Mouse (Mus musculus): ENCODE data around the gene Frat2.

Gene Frat2

GRCm38 (mm10) chr19:41844345-41844744 is 3.6 kb downstream of the Frat2 start:
- DNase-seq (ENCODE audit: low read depth, low spot score) = peak; percentile 29

- no peak for DNase-seq (ENCODE audit: low read depth, low spot score)
These were observed 5.2 kb downstream of the Frat2 start for GRCm38 (mm10) chr19:41842706-41843105.

GRCm38 (mm10) chr19:41842196-41842595 is 5.7 kb downstream of the Frat2 start:
- peak; percentile 87 for DNase-seq (ENCODE audit: low read depth, low spot score)

- no peak for DNase-seq (ENCODE audit: low read depth, low spot score)
These were observed 6.7 kb downstream of the Frat2 start for GRCm38 (mm10) chr19:41841105-41841750.

GRCm38 (mm10) chr19:41839685-41840084 is 8.2 kb downstream of the Frat2 start:
- DNase-seq (ENCODE audit: low read depth, low spot score) = no peak

- DNase-seq (ENCODE audit: low read depth, low spot score) = no peak
These were observed 9.1 kb downstream of the Frat2 start for GRCm38 (mm10) chr19:41838808-41839207.

GRCm38 (mm10) chr19:41837917-41838261 is 10.0 kb downstream of the Frat2 start:
- no peak for DNase-seq (ENCODE audit: low read depth, low spot score)

- no peak for DNase-seq (ENCODE audit: low read depth, low spot score)
These were observed 10.6 kb downstream of the Frat2 start for GRCm38 (mm10) chr19:41837194-41837916.

GRCm38 (mm10) chr19:41836719-41837118 is 11.2 kb downstream of the Frat2 start:
- DNase-seq (ENCODE audit: low read depth, low spot score) = no peak

- peak; percentile 85 for DNase-seq (ENCODE audit: low read depth, low spot score)
These were observed 12.1 kb downstream of the Frat2 start for GRCm38 (mm10) chr19:41835816-41836215.

- no peak for DNase-seq (ENCODE audit: low read depth, low spot score)
These were observed 12.5 kb downstream of the Frat2 start for GRCm38 (mm10) chr19:41835407-41835806.

GRCm38 (mm10) chr19:41832501-41833201 is 15.3 kb downstream of the Frat2 start:
- peak; percentile 50 for DNase-seq (ENCODE audit: low read depth, low spot score)

GRCm38 (mm10) chr19:41831718-41832391 is 16.1 kb downstream of the Frat2 start:
- DNase-seq (ENCODE audit: low read depth, low spot score) = no peak

GRCm38 (mm10) chr19:41831101-41831570 is 16.8 kb downstream of the Frat2 start:
- DNase-seq (ENCODE audit: low read depth, low spot score) = peak; percentile 84

- peak; percentile 75 for DNase-seq (ENCODE audit: low read depth, low spot score)
These were observed 17.6 kb downstream of the Frat2 start for GRCm38 (mm10) chr19:41830106-41831031.

GRCm38 (mm10) chr19:41829381-41830105 is 18.4 kb downstream of the Frat2 start, which contains the start of gene Frat1:
TSS of gene Frat1 (plus strand) at chr19:41829970.
- peak; percentile 99 for DNase-seq (ENCODE audit: low read depth, low spot score)

GRCm38 (mm10) chr19:41828941-41829340 is 19.0 kb downstream of the Frat2 start:
- no peak for DNase-seq (ENCODE audit: low read depth, low spot score)

- DNase-seq (ENCODE audit: low read depth, low spot score) = no peak
These were observed 21.4 kb downstream of the Frat2 start for GRCm38 (mm10) chr19:41826529-41826928.

GRCm38 (mm10) chr19:41824950-41825349 is 23.0 kb downstream of the Frat2 start:
- no peak for DNase-seq (ENCODE audit: low read depth, low spot score)

GRCm38 (mm10) chr19:41822589-41822988 is 25.3 kb downstream of the Frat2 start:
- DNase-seq (ENCODE audit: low read depth, low spot score) = no peak

All from brain, adult 2 months (tissue).